Mouse (Mus musculus) ES-E14 (cell line): Measurements from ENCODE around the gene Smarca2. TPM values are rescaled to one million over a fixed set of nuclear protein-coding genes. Genes with fewer than 3 reads are reported as not detected.

ENCODE experiments used
- DNase-seq: peaks from one replicate; pipeline ENCODE4 v3.0.0-alpha.2; 2013; ENCODE audit warnings: low read depth, low spot score
- H3K27ac ChIP-seq: 2 replicates; pipeline ENCODE4 v1.5.1; 2012; ENCODE audit warnings: low read depth, mild to moderate bottlenecking, low read length, moderate library complexity, mixed read lengths; ENCODE audit not compliant: poor library complexity, insufficient read depth, severe bottlenecking
- H3K36me3 ChIP-seq: 2 replicates; pipeline ENCODE4 v1.6.1; 2012; ENCODE audit warnings: mild to moderate bottlenecking, low read length, moderate library complexity, mixed read lengths; ENCODE audit not compliant: control insufficient read depth, poor library complexity, insufficient read depth, severe bottlenecking
- H3K4me1 ChIP-seq, 2 experiments: fragments of 150-350 bp in 1 of 2; sonication (generic) in 1 of 2; 2 replicates each; pipeline ENCODE4 v1.6.1; 2012; ENCODE audit warnings: low read length in 2 of 2, mild to moderate bottlenecking in 1 of 2, mixed read lengths in 1 of 2; ENCODE audit not compliant: control insufficient read depth in 2 of 2, insufficient read depth in 2 of 2, poor library complexity in 1 of 2
- H3K4me3 ChIP-seq, 2 experiments: fragments of 150-350 bp in 1 of 2; sonication (generic) in 1 of 2; 2 replicates each; pipeline ENCODE4 v1.5.1; 2012; ENCODE audit warnings: low read length in 2 of 2, low read depth in 1 of 2, mild to moderate bottlenecking in 1 of 2, mixed read lengths in 1 of 2; ENCODE audit not compliant: insufficient read depth in 1 of 2, poor library complexity in 1 of 2, severe bottlenecking in 1 of 2
- H3K9ac ChIP-seq: 2 replicates; pipeline ENCODE4 v1.6.1; 2012; ENCODE audit warnings: low read depth, mild to moderate bottlenecking, low read length, mixed read lengths; ENCODE audit not compliant: poor library complexity, insufficient read depth, severe bottlenecking
- H3K9me3 ChIP-seq: fragments of 150-350 bp; sonication (generic); 2 replicates; pipeline ENCODE4 v1.6.1; 2012; ENCODE audit warnings: low read depth, mild to moderate bottlenecking, low read length; ENCODE audit not compliant: control insufficient read depth, insufficient read depth
- CHD2 ChIP-seq: IDR thresholded peaks from 2 replicates; pipeline ENCODE4 v1.6.1; 2014; ENCODE audit warnings: mild to moderate bottlenecking, low read depth, low read length, inconsistent platforms
- HCFC1 ChIP-seq: IDR thresholded peaks from 2 replicates; pipeline ENCODE4 v1.6.1; 2012; ENCODE audit warnings: low read length, inconsistent platforms, borderline replicate concordance; ENCODE audit not compliant: insufficient read depth
- MAFK ChIP-seq: IDR thresholded peaks from 2 replicates; pipeline ENCODE4 v1.6.1; 2014; ENCODE audit warnings: mild to moderate bottlenecking, low read depth, low read length, inconsistent platforms; ENCODE audit not compliant: insufficient read depth
- ZC3H11A ChIP-seq: IDR thresholded peaks from 2 replicates; pipeline ENCODE4 v1.6.1; 2012; ENCODE audit warnings: low read depth, mild to moderate bottlenecking, inconsistent platforms, low read length, borderline replicate concordance
- ZNF384 ChIP-seq: IDR thresholded peaks from 2 replicates; pipeline ENCODE4 v1.6.1; 2012; ENCODE audit warnings: low read depth, low read length, inconsistent platforms
- in situ Hi-C, 2 experiments: fragments of 600-800 bp; cut with MboI; formaldehyde crosslinking; loops; one replicate each; pipeline ENCODE4 v1.15.1; 2025; ENCODE audit warnings: low sequenced_read_pairs in 2 of 2, inconsistent platforms in 1 of 2; ENCODE audit not compliant: unreplicated experiment in 2 of 2
- total RNA-seq: library from RNA; depleted of rRNA; stranded (reverse); fragments of 300-350 nt; gene quantifications from 2 replicates; pipeline ENCODE4 v1.2.3, GENCODE M21; 2012

The Smarca2 gene
- total RNA-seq, 1 experiment: 3.7 TPM

DNA sequence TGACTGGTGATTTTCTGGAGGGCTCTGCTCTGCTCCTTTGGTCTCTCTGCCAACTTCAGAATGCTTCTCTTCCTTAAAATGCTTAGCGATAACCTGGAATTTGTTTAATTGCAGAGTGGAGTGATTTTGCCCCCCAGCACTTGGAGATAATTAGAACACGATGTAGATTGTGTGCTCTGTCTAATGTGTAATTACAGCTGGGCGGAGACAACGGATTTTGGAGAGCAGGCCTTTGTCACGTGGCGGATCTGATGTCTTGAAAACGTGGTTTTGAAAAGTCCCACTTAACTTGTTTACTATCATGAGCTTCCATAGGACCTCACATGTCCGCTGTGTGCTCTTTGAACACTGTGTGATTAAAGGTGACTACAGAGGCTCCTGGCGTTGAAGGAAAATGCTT lies 125.6 kb downstream of the Smarca2 start:
- Histone ChIP-seq H3K9ac (no peak overlapping the region), H3K4me1 (0 out of 4 replicates have a peak, but pooled peaks cover 0 to 2% of the 10 kb centered on the region in 2 experiments), H3K36me3 (no peaks in the 10 kb centered on the region), H3K9me3 (no peaks in the 10 kb centered on the region), H3K27ac (no peak overlapping the region), H3K4me3 (no peak overlapping the region)
- no peak for TF ChIP-seq HCFC1
- no peak for TF ChIP-seq CHD2
- no peak for TF ChIP-seq ZC3H11A
- TF ChIP-seq ZNF384: no peak
- TF ChIP-seq MAFK: no peak
- in situ Hi-C loops: no loop called here
- DNase-seq: no peak

GRCm38 (mm10) chr19:26731121-26731520 lies 126.3 kb downstream of the Smarca2 start:
- Histone ChIP-seq H3K27ac (no peak overlapping the region), H3K36me3 (no peaks in the 10 kb centered on the region), H3K4me3 (no peak overlapping the region), H3K9me3 (no peaks in the 10 kb centered on the region), H3K4me1 (0 out of 4 replicates have a peak, but pooled peaks cover 0 to 2% of the 10 kb centered on the region in 2 experiments), H3K9ac (no peak overlapping the region)
- in situ Hi-C loops: no loop called here
- DNase-seq: no peak
- TF ChIP-seq HCFC1: no peak
- TF ChIP-seq ZC3H11A: no peak
- no peak for TF ChIP-seq MAFK
- no peak for TF ChIP-seq ZNF384

- TF ChIP-seq ZC3H11A: peak; percentile 53; the same call in 1 of the 2 replicates
- TF ChIP-seq CHD2: no peak
- Histone ChIP-seq H3K36me3 (no peaks in the 10 kb centered on the region), H3K4me3 (no peak overlapping the region), H3K4me1 (0 out of 4 replicates have a peak, but pooled peaks cover 0 to 2% of the 10 kb centered on the region in 2 experiments), H3K9ac (no peak overlapping the region), H3K27ac (no peak overlapping the region), H3K9me3 (no peaks in the 10 kb centered on the region)
- no peak for DNase-seq
- in situ Hi-C loops: no loop called here
Observed at GRCm38 (mm10) chr19:26731809-26732208, 127.0 kb downstream of the Smarca2 start.

DNA sequence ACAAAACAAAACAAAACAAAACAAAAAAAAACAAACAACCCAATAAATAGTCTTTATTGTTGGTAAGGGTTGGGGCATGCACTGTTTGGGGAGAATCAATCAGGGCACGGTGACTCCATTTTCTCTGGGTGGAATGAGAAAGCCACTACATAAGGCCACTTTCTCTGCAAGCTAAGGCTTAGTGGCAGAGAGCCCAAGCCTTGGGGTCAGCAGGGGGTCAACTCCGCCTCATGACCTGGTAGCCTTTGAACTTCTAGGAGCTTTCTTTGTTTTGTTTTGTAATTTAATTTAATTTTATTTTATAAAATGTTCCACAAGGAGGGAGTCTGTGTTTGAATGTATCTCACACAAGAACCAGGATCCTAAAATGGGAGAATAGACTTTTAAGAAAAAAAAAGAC lies 128.2 kb downstream of the Smarca2 start:
- Histone ChIP-seq H3K4me1 (0 out of 4 replicates have a peak, but pooled peaks cover 0 to 2% of the 10 kb centered on the region in 2 experiments), H3K27ac (no peak overlapping the region), H3K9me3 (no peaks in the 10 kb centered on the region), H3K4me3 (no peak overlapping the region), H3K36me3 (no peaks in the 10 kb centered on the region), H3K9ac (no peak overlapping the region)
- no peak for DNase-seq
- no peak for TF ChIP-seq MAFK
- no peak for TF ChIP-seq HCFC1
- TF ChIP-seq ZNF384: no peak
- TF ChIP-seq CHD2: no peak
- TF ChIP-seq ZC3H11A: no peak
- in situ Hi-C loops: no loop called here

GRCm38 (mm10) chr19:26733546-26734100 lies 128.8 kb downstream of the Smarca2 start:
- in situ Hi-C loops: no loop called here

More at GRCm38 (mm10) chr19:26733546-26734100, 128.8 kb downstream of the Smarca2 start:
- H3K36me3 ChIP-seq: no peaks in the 10 kb centered on the region
- TF ChIP-seq MAFK (no peak), ZNF384 (no peak), ZC3H11A (no peak), HCFC1 (no peak), CHD2 (no peak)
- 0 out of 4 replicates have a peak, but pooled peaks cover 0 to 2% of the 10 kb centered on the region in 2 experiments for H3K4me1 ChIP-seq
- no peak overlapping the region for H3K4me3 ChIP-seq
- no peak overlapping the region for H3K9ac ChIP-seq
- DNase-seq: no peak
- H3K27ac ChIP-seq: no peak overlapping the region
- no peaks in the 10 kb centered on the region for H3K9me3 ChIP-seq
